Mouse (Mus musculus): ENCODE measurements around the gene Ank.

Gene Ank

DNA sequence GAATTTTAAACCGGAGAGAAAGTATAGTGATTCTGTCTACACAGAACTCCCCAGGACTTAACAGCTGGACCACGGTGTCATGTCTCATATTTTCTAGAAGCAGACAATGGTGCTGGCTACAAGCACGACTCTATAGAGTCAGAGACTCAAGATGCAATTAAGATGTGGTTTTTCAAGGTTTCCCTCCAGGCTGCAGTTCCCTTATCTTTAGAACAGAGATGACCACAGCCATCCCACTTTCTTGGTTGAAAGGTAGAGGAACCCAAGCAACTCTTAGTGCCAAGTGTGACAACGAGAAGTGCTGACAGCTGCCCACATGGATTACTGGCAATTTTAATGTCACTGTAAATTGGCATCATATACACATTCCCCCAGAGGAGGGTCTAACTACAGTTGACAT lies 143.1 kb downstream of the Ank start:
- no peak for DNase-seq

DNA sequence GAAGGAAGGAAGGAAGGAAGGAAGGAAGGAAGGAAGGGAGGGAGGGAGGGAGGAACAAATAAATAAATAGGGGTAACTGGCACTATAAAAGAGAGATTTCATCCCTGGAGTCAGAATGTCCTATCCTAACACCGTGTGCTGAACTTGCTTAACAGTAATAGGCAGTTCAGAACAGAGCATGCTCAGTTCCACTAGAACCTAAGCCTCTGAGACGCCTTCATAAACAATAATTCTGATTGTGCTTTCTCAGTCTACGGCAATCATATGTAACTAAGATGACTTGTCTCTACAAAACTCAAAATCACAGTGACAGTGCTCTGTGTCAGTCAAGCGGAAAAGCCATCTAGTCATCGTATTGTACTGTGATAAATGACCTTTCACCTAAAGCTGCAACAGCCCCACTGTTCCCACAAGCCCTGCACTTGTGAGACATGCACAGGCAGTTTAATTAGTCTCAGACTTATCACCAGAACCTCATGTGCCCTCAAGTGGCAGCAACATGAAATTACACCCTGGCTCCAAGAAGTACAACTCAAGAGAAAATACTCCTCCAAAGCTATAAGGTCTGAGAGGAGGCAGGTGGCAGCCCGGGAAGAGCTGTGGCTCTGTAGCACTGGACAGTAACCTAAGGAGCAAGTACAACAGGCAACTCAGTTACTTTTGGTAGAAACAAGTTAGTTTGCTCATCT lies 146.2 kb downstream of the Ank start:
- peak; percentile 73 for DNase-seq

- no peak for DNase-seq
These were observed 146.8 kb downstream of the Ank start for GRCm38 (mm10) chr15:27613255-27613654.

DNA sequence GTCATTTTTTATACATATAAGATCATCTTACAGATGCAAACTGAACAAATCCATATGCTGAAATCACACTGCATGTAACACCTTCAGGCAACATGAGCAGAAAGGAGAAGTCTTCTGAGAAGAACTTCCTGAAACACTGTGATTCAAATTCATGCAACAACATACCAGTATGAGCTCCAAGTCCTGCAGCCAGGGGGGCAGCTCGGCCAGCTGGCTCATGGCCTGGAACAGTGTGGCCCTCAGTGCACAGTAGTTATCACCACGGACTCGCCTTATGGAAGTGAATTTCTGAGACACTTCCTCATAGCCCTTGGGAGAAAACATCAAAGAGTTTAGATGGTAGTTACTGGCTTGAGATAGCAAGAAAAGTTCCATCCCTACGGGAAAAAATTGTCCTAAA lies 149.7 kb downstream of the Ank start:
- peak; percentile 68 for DNase-seq

DNA sequence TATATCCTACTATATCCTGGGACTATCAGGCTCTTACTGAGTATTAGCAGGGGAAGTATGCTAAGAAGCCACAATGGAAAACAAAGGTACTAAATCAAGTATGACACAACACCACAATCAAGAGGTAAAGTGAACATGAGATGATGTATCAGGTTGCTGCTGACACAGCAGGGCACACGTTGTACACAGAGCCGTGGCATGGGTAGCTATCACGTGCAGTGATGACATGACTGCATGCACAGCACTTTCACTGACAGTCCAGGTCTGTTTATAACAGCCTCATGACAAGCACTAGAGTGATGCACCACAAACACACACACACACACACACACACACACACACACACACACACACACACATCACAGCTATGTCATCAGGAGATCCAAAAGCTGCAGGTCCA lies 150.8 kb downstream of the Ank start:
- no peak for DNase-seq

DNA sequence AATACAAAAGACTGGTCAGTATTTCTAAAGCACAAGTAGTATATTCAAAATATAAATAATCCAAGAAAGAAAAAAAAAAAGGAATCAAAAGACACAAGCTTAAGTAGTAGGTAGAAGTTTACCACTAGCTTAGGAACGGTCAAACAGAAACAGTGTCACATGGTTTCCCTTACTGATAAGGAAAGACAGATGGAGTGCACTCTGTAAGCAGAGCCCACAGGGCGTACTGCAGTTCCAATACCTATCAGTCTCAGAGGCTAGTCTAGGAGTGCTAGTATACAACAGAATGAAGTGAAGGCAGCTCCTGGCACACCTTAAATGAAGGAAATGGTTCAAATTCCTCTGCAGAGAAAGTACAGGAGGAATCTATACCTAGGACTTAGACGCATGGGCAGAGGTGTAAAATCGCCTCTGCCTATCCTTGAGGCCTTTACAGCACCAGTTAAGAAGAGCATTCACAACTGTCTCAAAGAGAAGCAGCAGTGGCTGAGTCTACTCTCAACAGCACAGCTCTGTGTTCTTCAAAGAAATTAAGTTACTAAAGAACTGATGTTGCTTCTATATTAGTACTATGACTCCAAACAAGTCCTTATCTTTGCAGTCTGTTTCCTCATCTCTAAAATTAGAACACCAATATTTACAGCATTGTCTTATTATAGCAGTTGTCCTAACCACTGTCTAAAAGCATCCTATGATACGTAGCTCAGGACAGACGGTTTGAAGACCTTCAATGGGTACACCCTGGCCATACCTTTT lies 152.5 kb downstream of the Ank start:
- no peak for DNase-seq

DNA sequence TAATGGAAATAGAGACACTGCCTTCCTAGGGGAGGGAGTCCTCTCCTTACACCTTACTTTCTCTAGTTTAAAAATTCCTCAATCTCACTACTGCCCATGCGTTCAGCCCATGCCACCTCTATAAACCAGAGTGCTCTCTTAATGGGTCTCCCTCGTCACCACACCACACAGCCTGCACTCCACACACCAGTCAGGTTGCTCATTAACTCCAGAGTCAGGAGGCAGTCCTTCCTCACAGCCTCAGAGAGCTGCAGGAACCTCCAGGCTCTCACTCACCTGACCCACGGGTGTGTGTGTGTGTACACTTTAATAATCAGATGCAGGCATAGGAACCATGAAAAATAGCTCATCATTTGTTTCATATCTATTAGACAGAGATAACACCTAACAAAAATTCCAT lies 153.2 kb downstream of the Ank start:
- DNase-seq = no peak

DNA sequence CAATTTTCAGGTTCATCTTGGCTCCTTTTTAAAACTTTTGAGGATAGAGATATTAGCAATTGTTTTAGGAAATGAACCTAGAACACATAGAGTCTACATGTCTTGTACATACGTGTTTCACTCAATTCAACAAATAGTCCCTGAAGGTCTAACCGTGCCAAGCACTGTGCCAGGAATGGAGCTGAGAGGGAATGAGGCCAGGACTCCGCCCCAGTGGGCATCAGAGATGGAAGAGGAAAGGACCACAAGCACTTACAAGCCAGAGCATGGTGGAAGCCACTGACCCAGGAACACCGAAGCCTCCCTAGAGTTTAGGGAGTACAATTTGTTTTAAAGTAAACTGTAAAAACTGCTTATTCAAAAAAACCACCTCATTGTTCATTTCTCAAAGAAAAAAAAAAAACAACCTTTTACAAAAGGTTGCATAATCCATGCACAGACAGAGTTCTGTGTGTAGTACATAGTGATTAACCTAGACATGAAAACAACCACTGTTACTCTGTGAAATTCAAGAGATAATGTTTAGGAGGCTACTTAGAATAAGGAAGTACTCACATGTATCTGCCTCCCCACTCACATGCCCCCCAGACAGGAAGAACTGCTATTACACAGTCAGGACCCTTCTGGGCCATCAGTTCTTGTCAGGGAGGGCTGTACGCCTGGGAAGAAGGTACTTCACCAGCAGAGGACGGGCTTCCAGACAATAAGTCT lies 154.2 kb downstream of the Ank start:
- no peak for DNase-seq

- no peak for DNase-seq
These were observed 156.8 kb downstream of the Ank start for GRCm38 (mm10) chr15:27623286-27623685.

DNA sequence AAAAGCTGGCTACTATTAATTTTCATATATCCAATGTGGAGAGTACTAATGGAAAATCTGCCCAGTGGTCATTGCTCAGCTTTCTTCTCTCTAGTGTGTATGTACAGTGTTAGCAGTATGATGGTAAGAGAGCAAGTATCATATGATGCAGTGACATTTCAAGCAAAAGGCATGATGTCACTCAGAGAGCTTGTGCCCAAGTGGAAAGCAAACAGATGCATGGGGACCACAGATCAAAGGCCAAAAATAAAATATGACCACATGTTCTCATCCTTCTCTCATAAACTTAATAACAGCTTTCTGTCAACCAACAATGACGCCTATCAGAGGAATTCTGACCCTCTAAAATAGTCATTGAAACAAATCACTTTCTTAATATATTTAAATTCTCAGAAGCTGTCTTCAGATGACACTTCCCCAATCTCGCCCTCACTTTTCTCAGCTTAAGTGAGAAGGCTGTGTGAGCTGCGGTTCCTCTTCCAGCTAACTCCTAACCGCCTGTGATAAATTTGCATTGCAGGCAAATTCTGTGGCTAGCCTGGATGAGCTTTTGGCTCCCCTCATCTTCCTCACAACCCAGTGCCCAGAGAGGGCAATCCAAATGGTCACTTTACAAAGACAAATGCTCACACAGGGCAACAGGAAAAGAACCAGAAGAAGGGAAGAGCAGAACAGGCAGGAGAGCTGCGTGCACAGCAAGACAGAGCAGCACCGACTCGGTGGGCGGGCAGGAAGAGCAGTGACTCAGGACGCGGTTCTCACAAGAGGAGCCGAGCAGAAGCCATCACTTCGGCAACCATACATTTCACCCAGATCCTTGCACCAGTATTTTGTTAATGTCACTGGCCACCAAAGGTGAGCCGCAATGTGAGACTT lies 158.8 kb downstream of the Ank start:
- DNase-seq = peak; percentile 62

- no peak for DNase-seq
These were observed 159.4 kb downstream of the Ank start for GRCm38 (mm10) chr15:27625890-27626255.

DNA sequence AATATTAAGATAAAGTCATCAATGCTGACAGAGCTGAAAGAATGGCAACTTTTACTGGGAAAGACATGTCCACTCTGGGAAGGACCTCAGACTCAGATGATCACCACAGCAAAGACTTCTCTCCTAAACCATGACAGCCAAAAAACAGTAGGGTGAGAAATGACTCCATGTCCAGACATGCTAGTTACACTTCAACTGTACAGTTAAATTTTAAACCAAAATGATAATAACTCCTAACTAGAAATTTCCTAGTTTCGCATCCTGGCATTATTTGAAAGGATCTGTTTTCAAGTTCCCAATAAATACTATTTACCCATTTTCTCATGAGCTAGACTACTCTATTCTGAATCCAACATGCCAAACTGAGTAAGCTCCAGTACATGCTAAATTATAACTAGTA lies 159.8 kb downstream of the Ank start:
- no peak for DNase-seq

- DNase-seq = no peak
These were observed 161.3 kb downstream of the Ank start for GRCm38 (mm10) chr15:27627794-27628193.

- DNase-seq = no peak
These were observed 162.6 kb downstream of the Ank start for GRCm38 (mm10) chr15:27629046-27629445.

GRCm38 (mm10) chr15:27629800-27630600 lies 163.5 kb downstream of the Ank start:
- DNase-seq = no peak

GRCm38 (mm10) chr15:27630601-27631383 lies 164.3 kb downstream of the Ank start, which contains the start of gene Otulin:
Gene Otulin, minus strand, starts transcription at chr15:27630693.
- peak; percentile 98 for DNase-seq

DNA sequence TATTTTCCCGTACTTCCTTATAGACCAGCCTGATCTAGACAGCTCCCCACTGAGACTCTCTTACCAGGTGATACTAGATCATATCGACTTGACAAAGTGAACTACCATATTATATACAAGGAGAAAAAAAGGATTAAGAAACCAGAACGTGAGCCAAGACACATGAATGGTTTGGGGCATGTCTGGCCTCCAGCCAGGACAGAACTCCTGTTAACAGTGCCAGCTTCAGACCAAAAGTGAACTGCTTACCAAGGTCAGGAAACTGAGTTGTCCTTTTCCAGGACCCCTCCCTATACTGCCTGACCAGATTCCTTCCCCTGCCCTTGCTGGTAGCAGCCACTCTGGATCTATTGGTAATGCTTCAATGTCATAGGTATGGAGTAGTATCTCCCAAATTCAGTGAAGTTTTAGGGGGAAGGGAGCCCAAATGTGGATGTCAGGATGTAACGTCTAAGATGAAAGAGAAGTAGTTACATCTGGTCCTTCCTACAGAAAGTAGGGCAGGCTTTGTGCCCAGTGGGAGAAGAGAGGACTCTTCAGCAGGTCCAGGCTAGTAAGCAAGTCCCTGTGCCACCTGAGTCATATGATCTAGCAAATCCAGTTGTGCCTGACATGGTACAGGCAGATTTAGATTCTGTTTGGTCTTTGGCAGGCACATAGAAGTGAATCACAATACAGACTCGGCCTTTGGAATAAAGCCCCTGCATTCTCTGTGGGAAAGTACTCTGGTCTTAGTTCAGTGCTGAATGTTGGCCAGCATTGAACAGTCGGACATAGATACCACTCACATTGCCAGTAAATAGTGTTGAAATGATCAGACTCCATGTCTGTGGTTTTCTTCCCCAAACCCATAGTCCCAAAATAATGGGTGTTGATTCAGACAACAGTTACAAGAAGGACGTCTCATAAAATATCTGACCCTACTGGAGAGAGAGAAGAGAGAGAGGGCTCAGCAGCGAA lies 167.7 kb downstream of the Ank start:
- no peak for DNase-seq

GRCm38 (mm10) chr15:27641171-27641570 lies 174.7 kb downstream of the Ank start:
- DNase-seq = no peak

DNA sequence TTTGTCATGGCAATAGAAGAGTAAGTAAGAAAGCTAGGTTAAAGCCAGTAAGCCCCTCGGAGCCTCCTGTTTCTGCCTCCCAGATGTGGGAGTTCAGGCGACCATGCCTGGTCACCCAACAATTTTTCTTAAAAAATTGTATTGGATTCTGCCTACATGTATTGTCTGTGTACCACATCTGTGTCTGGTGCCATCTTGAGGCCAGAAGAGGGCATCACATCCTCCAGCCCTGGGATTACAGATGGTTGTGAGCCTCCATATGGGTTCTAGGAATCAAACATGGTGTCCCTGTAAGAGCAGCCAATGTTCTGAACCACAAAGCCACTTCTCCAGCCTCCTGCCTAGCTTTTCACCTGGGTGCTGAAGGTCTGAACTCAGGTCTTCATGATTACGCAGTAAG lies 176.4 kb downstream of the Ank start:
- no peak for DNase-seq
